Mouse (Mus musculus) brain, embryonic 18.5 days (tissue): Measurements from ENCODE around the gene Mecom.

Experiments used
- DNase-seq: peaks from one replicate; pipeline ENCODE4 v3.0.0-alpha.2; 2012; ENCODE audit warnings: low read depth, low spot score

Mecom gene

GRCm38 (mm10) chr3:30353878-30354727 is 193.7 kb downstream of the Mecom start:
- no peak for DNase-seq

- DNase-seq, result no peak
Observed at GRCm38 (mm10) chr3:30349279-30349678, 198.5 kb downstream of the Mecom start.

- DNase-seq, result no peak
Observed at GRCm38 (mm10) chr3:30344151-30344550, 203.7 kb downstream of the Mecom start.

- DNase-seq, result no peak
Observed at GRCm38 (mm10) chr3:30332337-30332736, 215.5 kb downstream of the Mecom start.

DNA sequence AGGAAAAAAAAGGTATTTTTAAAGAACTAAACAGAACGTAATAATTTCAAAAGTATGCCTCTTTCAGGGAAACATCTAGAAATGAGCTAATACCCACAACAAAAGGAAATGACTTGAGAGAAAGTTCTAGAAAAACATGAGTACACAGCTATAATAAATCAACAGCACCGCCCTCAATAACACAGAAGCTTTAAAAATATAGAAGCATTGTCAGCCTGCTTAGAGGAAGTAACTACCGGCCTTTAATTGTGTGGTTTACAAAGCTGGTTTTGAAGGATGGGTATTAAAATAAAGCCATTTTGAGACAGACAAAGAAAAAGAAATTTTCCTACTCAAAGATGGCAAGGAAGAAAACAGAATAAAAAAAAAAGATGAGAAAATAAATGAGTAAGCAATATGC is 217.3 kb downstream of the Mecom start:
- DNase-seq, result no peak

DNA sequence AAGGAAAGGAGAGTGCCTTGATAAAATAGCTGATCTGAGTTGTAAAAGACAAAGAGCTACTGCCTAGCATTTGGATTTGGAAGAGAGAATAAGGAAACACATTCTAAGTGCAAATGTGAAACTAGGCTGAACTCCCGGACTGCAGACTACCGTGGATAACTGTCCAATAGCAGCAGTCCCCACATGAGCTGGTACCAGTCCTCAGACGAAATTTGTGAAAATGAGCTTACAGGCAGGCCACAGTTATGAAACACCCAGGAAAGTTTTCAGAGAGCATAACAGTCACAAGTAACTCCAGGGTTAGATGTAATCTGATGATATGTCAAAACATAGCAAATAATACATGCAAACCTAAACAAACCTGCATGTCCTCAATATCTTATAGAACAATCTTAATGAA is 217.8 kb downstream of the Mecom start:
- no peak for DNase-seq

DNA sequence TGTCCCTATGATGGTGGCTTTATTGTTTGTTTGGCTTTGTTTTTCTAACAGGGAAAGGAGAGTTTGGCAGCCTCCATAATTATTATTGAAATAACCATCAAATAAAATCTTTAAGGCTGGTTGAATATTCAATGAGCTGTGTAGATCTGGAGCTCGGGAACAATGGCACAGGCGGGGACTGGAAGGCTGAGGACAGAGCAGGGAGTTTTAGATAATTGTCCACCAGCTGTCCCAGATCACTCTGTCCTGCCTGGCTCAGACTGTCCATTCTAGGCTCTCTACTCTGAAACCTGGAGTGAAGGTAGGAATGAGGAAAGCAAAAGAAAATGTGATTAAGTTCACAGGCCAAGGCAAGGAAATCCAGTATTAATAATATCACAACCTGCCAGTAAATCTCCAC is 232.9 kb downstream of the Mecom start:
- DNase-seq, result no peak

DNA sequence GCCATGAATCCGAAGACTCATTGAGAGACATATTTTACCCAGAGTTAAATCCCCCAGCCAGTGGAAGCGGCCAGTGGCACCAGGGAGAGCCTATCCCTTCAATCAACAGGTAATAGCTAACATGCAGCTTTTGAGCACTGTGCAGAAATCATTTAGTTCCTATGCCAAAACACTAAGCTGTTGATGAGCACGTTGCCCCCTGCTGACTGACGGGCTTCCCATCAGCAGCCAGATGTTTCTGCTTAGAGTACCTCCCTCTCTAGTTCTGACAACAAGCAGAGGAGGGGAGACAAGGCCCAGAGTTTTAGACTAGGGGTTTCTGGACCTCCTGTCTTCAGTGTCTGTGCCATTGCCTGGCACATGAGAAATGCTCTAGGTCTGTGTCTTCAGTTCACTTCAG is 239.7 kb downstream of the Mecom start:
- DNase-seq, result no peak

DNA sequence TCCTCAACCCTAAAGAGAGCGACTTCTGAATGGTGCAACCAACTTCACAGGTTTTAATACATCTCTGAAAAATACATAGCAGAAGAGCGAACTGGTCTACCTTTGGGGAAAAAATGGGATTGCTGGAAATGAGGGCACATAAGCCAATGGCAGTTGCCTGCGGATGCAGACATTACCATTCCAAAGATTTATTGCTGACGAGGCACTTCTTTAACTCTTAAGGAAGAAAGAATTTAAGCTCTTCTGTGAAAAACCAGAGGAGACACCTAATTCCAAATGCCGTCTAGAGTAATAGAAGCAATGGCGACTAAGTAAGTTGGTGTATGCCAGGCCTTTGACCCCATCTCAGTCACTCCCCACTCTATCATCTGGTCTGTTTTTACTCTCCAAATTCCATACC is 240.2 kb downstream of the Mecom start:
- DNase-seq, result no peak

DNA sequence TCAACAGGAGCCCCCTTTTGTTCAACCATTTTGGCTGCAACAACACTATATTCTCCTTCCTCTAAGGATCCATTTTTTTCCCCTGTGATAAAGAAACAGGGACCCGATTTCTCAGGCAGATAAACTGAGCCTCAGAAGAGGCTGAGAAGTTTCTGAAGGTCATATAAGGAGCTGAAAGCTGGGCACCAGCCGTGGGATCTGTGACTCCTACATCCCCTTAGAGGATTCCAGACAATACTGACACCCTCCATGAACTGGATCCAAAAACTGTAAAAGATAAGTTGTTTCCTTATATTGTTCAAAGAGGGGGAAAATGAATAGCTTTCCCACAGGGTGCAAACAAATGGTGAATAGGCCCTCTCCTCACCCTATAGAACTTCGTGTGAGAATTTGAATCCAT is 241.7 kb downstream of the Mecom start:
- no peak for DNase-seq

DNA sequence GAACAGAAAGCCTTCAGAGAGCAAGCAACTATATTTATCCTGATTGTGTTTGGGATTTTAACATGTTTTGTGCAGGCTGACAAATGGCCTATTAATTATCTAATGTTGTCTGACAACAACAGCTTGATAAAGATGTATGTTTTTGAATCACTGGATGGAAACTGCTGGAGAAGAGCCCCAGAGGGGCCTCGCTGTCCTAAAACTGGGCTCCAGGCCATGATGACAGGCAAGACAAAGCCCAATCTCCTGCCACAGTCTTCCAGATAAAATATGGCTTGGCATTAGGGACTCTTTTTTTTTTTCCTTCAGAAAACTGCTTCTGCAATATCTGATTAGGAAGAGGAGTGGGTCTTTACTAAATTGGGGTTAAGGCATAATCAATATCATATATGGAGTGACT is 248.3 kb downstream of the Mecom start:
- no peak for DNase-seq

DNA sequence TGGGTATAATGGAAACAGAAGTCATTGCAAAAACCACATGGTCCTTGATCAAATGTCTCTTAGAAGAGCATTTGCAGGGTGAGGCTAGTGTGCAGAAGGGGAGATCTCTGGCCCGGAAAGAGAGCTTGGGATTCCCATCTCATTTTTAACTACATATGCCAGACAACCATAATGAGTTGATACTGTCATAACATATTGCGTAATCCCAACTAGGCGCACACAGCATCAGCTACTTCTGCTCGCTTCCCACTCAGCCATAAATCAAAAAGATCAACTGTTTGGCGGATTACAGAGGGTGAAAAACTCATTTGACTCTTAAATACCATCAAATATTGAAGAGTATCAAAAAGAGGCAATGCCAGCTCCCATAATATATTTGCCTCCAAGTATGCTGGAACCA is 253.4 kb downstream of the Mecom start:
- DNase-seq, result no peak

DNA sequence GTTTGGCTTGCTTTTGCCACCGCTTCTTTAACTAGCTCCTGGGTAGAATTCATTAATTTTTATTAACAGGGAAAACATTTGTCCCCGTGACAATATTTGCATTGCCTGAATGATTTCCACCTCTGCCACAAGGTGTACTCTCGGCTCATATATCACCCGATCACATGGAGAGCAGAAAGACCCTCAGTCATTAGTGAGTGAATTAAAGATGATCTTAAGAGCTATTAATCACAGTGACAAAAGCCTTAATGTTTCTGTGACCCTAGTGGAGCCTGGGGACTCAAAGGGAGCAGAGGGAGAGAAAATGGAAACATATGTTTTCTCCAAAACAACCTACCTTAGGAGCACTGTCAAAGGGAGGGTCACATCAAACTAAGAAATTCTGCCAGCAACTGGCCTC is 261.3 kb downstream of the Mecom start:
- DNase-seq, result no peak

- DNase-seq, result no peak
Observed at GRCm38 (mm10) chr3:30284094-30284493, 263.7 kb downstream of the Mecom start.

- DNase-seq, result no peak
Observed at GRCm38 (mm10) chr3:30283562-30283961, 264.2 kb downstream of the Mecom start.

GRCm38 (mm10) chr3:30277569-30277968 is 270.2 kb downstream of the Mecom start:
- DNase-seq, result no peak

DNA sequence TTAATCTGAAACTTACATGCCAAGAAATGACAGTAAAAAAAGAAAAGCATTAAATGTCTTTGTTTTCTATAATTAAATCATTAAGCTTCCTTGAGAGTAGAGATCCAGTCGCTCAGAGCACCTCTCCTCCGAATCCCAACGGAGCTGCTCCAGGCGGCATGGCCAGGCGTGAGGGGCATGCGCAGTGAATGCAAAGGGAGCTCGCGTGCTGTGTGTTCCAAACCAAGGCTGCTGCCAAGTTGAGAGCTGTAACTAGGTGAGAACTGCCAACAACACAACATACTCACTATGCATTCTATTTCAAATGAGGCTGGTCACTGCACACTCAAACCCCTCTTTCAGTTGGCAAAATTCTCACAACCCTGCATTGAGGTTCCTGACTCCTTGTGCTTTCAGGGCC is 271.7 kb downstream of the Mecom start:
- no peak for DNase-seq

DNA sequence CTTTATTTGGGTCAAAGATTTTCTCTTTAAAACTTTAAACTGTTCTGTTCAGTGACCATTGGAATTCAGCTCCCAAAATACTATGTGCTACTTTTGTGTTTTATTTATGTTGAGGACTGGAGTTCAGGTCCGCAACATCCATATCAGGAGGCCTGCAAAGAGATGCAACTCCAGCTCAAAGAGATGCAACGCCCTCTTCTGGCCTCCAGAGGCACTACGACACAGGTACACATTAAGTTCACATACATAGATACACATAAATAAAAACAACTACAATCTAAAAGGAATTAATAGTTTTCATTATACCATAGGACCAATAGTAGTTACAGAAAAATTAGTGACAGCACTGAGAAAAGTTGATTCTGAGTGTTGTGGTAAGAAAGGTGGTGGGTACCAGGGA is 278.6 kb downstream of the Mecom start:
- DNase-seq, result no peak

- DNase-seq, result no peak
Observed at GRCm38 (mm10) chr3:30260945-30261344, 286.9 kb downstream of the Mecom start.

- DNase-seq, result no peak
Observed at GRCm38 (mm10) chr3:30258421-30258820, 289.4 kb downstream of the Mecom start.

- no peak for DNase-seq
Observed at GRCm38 (mm10) chr3:30257776-30258175, 290.0 kb downstream of the Mecom start.

DNA sequence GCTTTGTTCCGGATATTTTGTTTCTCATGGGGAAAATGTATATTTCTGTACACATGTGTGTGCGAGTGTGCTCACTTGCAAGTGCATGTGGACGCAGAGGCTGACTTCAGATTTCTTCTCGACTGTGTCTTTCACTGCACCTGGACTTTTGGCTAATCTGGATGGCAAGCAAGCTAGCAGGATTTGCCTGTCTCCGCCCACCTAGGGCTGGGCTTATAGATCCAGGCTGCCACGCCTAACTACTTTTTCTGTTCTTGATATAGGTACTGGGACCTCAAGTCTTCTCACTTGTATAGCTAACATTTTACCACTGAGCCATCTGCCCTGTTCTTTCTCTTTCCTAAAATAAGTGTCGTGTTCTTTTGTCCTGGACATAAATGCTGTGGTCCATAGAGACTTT is 290.9 kb downstream of the Mecom start:
- no peak for DNase-seq

DNA sequence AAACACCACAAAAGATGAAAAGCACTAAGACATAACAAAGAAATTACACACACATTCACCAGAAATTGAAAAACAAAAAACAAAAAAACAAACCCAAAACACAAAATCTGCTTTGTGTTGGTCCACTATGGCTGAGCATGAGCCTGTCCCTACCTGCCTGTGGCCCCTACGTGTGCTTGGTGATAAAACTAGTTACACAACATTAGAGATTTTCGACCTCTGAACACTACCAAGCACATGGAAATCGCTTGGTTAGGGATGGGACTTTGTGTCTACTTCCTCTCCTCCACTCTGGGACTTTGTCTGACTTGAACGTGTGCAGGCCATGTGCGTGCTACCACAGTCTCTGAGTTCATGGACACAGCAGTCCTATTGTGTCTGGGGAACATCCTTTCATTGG is 292.0 kb downstream of the Mecom start:
- no peak for DNase-seq

DNA sequence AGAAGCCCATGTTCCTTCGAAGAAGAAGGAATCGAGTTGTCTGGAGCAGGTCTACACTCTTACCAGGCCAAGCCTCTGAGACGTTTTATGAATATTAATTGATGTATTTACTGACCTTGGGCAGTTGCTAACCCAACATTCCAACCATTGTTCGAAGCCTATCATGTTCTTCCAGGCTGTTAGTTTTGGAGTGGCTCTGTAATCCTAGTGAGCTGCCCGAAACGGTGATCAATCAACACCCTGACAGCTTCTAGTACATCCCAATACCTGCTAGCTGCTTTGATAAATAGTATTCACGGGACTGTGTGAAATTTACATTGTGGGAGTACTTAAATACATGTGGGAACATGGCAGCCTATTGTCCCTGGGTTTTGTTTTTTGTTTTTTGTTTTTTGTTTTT is 293.4 kb downstream of the Mecom start:
- no peak for DNase-seq
